Mouse (Mus musculus) kidney, postnatal 0 days (tissue): ENCODE data around the gene Cdipt. TPM values are rescaled to one million over a fixed set of nuclear protein-coding genes. Genes with fewer than 3 reads are reported as not detected.

Experiments used
- ATAC-seq: fragments of 200-750 bp; cut with Nextera tagmentation; replicated peaks from 2 replicates; pipeline ENCODE4 v1.8.0; 2017; ENCODE audit warnings: low read depth, moderate number of reproducible peaks, moderate TSS enrichment, moderate library complexity; ENCODE audit not compliant: low FRiP score
- DNase-seq: peaks from one replicate; pipeline ENCODE4 v3.0.0-alpha.2; 2016; ENCODE audit warnings: low spot score
- H3K27ac ChIP-seq: fragments of 300-500 bp; sonication (generic); 2 replicates; pipeline ENCODE4 v1.5.1; 2014; ENCODE audit warnings: mild to moderate bottlenecking
- H3K27me3 ChIP-seq: fragments of 300-500 bp; sonication (generic); 2 replicates; pipeline ENCODE4 v1.6.1; 2014; ENCODE audit warnings: low read length, mixed read lengths; ENCODE audit not compliant: insufficient read depth
- H3K36me3 ChIP-seq: fragments of 300-500 bp; sonication (generic); 2 replicates; pipeline ENCODE4 v1.6.1; 2014; ENCODE audit warnings: low read length, mixed read lengths; ENCODE audit not compliant: insufficient read depth
- H3K4me1 ChIP-seq: fragments of 300-500 bp; sonication (generic); replicated peaks from 2 replicates; pipeline ENCODE4 v1.6.1; 2014; ENCODE audit warnings: antibody characterized with exemption, low read length, mixed read lengths; ENCODE audit not compliant: insufficient read depth
- H3K4me2 ChIP-seq: fragments of 300-500 bp; sonication (generic); 2 replicates; pipeline ENCODE4 v1.6.1; 2014; ENCODE audit warnings: mild to moderate bottlenecking, low read length, moderate library complexity, mixed read lengths
- H3K4me3 ChIP-seq: fragments of 300-500 bp; sonication (generic); replicated peaks from 2 replicates; pipeline ENCODE4 v1.5.1; 2014; ENCODE audit warnings: low read depth, low read length
- H3K9ac ChIP-seq: fragments of 300-500 bp; sonication (generic); 2 replicates; pipeline ENCODE4 v1.6.1; 2014; ENCODE audit warnings: low read depth, low read length
- H3K9me3 ChIP-seq: fragments of 300-500 bp; sonication (generic); replicated peaks from 2 replicates; pipeline ENCODE4 v1.6.1; 2016; ENCODE audit warnings: low read length, inconsistent platforms, mixed read lengths
- CTCF ChIP-seq: IDR thresholded peaks from 2 replicates; pipeline ENCODE4 v1.5.1; 2016; ENCODE audit warnings: antibody characterized with exemption, low read depth, mild to moderate bottlenecking, moderate library complexity
- WGBS: fragments of 180-500 bp; shearing (Covaris S2); extraction: QIAGEN DNeasy Blood & Tissue Kit; methylation state at CpG from one replicate; pipeline ENCODE4 v1.1.7; 2014; 5-methylcytosine and 5-hydroxymethylcytosine counted together
- polyA plus RNA-seq: library from polyadenylated mRNA; unstranded; fragments of >200 nt; fragmentation: Nextera tagmentation; extraction: Ambion mirVana; gene quantifications from 2 replicates; pipeline ENCODE4 v1.2.1, GENCODE M21; 2015

Cdipt gene
- polyA plus RNA-seq, 1 experiment from 2014 or later = 118 TPM

GRCm38 (mm10) chr7:127021563-127022527 is 46.1 kb downstream of the Cdipt start:
- peaks cover 46% of the 10 kb centered on the region for H3K4me1 ChIP-seq
- no peak for TF ChIP-seq CTCF
- peak overlapping the region; percentile 60 for H3K9ac ChIP-seq
- H3K9me3 ChIP-seq = no peaks in the 10 kb centered on the region
- H3K4me3 ChIP-seq = peak overlapping the region; percentile 43
- peak overlapping the region; percentile 85 for H3K4me2 ChIP-seq
- WGBS = 53% methylated on average over 5 of the region's 5 CpGs
- H3K36me3 ChIP-seq = 0 out of 2 replicates have a peak, but pooled peaks cover 15% of the 10 kb centered on the region
- peak overlapping the region; percentile 57; the same call in 1 of the 2 replicates for H3K27ac ChIP-seq
- no peak for ATAC-seq
- peak; percentile 41 for DNase-seq
- H3K27me3 ChIP-seq = no peaks in the 10 kb centered on the region

GRCm38 (mm10) chr7:127022528-127023271 is 47.0 kb downstream of the Cdipt start:
- H3K4me3 ChIP-seq = no peak overlapping the region
- TF ChIP-seq CTCF = no peak
- H3K36me3 ChIP-seq = 0 out of 2 replicates have a peak, but pooled peaks cover 15% of the 10 kb centered on the region
- peak overlapping the region; percentile 95; the same call in 1 of the 2 replicates for H3K4me2 ChIP-seq
- peaks cover 45% of the 10 kb centered on the region for H3K4me1 ChIP-seq
- WGBS = 70% methylated on average over 6 of the region's 7 CpGs
- H3K9me3 ChIP-seq = no peaks in the 10 kb centered on the region
- no peak overlapping the region for H3K27ac ChIP-seq
- no peaks in the 10 kb centered on the region for H3K27me3 ChIP-seq
- no peak overlapping the region for H3K9ac ChIP-seq
- ATAC-seq (no peak), DNase-seq (no peak)

GRCm38 (mm10) chr7:127023272-127023691 is 47.6 kb downstream of the Cdipt start:
- DNase-seq (no peak), ATAC-seq (no peak)
- H3K27me3 ChIP-seq = no peaks in the 10 kb centered on the region
- H3K27ac ChIP-seq = no peak overlapping the region
- H3K4me2 ChIP-seq = peak overlapping the region; percentile 95
- H3K4me1 ChIP-seq = peaks cover 39% of the 10 kb centered on the region
- 75% methylated on average over 13 of the region's 13 CpGs for WGBS
- 0 out of 2 replicates have a peak, but pooled peaks cover 15% of the 10 kb centered on the region for H3K36me3 ChIP-seq
- H3K9ac ChIP-seq = 0 out of 2 replicates have a peak overlapping the region, but pooled peaks have one; percentile 23
- H3K9me3 ChIP-seq = no peaks in the 10 kb centered on the region
- no peak overlapping the region for H3K4me3 ChIP-seq
- no peak for TF ChIP-seq CTCF

- peak overlapping the region; percentile 78 for H3K4me3 ChIP-seq
- DNase-seq (no peak), ATAC-seq (no peak)
- peak overlapping the region; percentile 94 for H3K9ac ChIP-seq
- TF ChIP-seq CTCF = no peak
- H3K4me2 ChIP-seq = peak overlapping the region; percentile 95
- no peaks in the 10 kb centered on the region for H3K27me3 ChIP-seq
- peak overlapping the region; percentile 99 for H3K27ac ChIP-seq
- H3K4me1 ChIP-seq = peaks cover 37% of the 10 kb centered on the region
- WGBS = 16% methylated on average over 19 of the region's 19 CpGs
- H3K9me3 ChIP-seq = no peaks in the 10 kb centered on the region
- 0 out of 2 replicates have a peak, but pooled peaks cover 15% of the 10 kb centered on the region for H3K36me3 ChIP-seq
These were observed 48.4 kb downstream of the Cdipt start for GRCm38 (mm10) chr7:127023896-127024690.

GRCm38 (mm10) chr7:127024755-127025555 is 49.2 kb downstream of the Cdipt start:
- Histone ChIP-seq H3K4me3 (peak overlapping the region; percentile 78), H3K4me1 (peaks cover 31% of the 10 kb centered on the region), H3K27me3 (no peaks in the 10 kb centered on the region), H3K9me3 (no peaks in the 10 kb centered on the region), H3K36me3 (0 out of 2 replicates have a peak, but pooled peaks cover 15% of the 10 kb centered on the region), H3K4me2 (peak overlapping the region; percentile 95), H3K27ac (peak overlapping the region; percentile 99), H3K9ac (peak overlapping the region; percentile 94)
- peak; percentile 72 for TF ChIP-seq CTCF
- DNase-seq (peak; percentile 89), ATAC-seq (peak; percentile 26)
- WGBS = 2% methylated on average over 30 of the region's 30 CpGs
